Mouse (Mus musculus): ENCODE data around the gene Dok3.

Dok3 gene

DNA sequence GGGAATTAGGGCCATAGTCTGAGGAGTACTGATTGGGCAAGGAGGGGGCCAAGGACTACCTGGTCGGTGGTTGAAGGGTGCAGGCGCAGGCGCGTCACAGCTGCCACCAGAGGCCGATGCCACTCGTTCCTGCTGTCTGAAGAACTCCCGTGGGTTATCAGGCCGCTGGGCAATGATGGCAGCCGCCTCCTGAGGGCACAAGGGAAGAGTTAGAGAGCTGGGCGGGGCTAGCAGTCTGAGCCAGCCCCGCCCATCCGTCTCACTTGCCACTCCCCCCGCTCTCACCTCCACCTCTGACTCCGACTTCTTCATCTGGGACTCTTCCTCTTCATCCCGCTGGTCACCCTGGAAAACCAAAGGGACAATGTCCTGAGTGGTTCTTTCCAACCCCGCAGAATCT is 51.6 kb downstream of the Dok3 start:
- no peak for DNase-seq (ENCODE audit: low read depth)

GRCm38 (mm10) chr13:55476256-55476655 is 52.8 kb downstream of the Dok3 start:
- no peak for DNase-seq (ENCODE audit: low read depth)

- no peak for DNase-seq (ENCODE audit: low read depth)
Measured at GRCm38 (mm10) chr13:55475750-55476149, 53.3 kb downstream of the Dok3 start.

DNA sequence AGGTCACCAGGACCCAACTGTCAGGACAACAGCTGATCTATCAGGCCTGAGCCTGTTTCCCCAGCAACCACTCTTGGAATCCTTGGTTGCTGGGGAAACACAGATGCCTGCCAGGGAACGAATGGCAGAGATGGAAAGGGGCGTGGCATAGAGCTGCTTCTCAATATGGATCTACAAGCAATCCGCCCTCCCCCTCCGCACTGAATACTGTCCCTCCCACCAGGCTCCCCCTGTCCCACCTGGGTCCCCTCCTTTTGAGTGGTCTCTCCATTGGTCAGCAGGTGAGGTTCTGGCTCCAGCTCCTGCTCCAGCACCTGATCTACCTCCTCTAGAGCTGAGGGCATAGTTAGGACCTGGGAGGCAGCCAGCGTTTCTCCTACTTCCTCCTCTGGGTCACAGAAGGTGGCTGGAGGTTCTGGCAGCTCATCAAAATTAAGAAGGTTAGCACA is 54.5 kb downstream of the Dok3 start:
- no peak for DNase-seq (ENCODE audit: low read depth)

DNA sequence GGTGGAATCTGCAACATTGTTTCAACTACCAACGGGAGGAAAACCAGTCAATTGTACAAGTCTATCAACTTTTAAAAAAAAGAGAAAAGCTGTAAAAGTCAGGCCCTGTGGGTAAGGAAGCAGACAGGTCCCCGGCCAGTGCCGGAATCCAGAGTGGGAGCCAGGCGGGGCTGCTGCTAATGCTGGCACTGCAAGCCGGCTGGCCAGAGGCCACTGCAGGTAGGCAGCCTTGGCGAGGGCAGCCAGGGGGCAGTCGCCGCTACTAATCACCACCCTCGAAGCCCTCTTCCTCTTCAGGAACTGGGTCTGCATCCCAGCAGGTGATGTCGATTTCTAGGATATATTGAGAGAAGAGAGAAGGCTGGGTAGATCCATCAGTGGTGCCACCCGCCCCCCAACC is 55.1 kb downstream of the Dok3 start:
- no peak for DNase-seq (ENCODE audit: low read depth)

Data from c-Kit-positive CD71-positive TER-119-negative erythroid progenitor cells, embryonic 14.5 days (primary cell).